Mouse (Mus musculus): ENCODE measurements around the gene Plekhg3. TPM values are rescaled to one million over a fixed set of nuclear protein-coding genes. Genes with fewer than 3 reads are reported as not detected.

Plekhg3 gene
- total and polyA plus RNA-seq, 3 experiments, result 12.4 to 17.8 (median 12.5) TPM

DNA sequence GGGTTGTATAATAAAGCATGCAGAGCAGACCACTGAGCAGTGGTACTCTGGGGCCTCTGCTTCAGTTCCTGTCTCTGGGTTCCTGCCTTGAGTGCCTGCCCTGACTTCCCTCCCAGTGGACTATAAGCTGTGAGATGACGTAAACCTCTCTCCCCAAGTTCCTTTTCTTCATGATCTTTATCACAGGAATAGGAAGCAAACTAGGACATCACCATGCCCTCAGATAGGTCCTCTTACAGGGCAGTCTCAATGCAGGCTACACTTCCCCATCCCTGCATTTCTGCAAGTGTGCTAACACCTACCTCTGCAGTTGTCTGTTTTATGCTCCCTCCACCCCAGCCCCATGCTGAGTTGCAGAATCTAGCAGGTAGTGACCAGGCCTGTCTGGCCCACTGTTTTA, 39.9 kb upstream of the Plekhg3 start:
- H3K27me3 ChIP-seq (ENCODE audit: insufficient read depth, low read length), result peaks cover 54% of the 10 kb centered on the region
- TF ChIP-seq GATA2 (IDR thresholded peaks at IDR 0.05; ENCODE audit: borderline replicate concordance, low read depth, low read length), result no peak
- TF ChIP-seq GATA1 (IDR thresholded peaks at IDR 0.05; ENCODE audit: borderline replicate concordance, low read length), result no peak
- TF ChIP-seq TAL1 (conservative IDR thresholded peaks at IDR 0.05; ENCODE audit: low read depth, low read length), result no peak
- no peak for TF ChIP-seq POLR2AphosphoS5 (IDR thresholded peaks at IDR 0.05; ENCODE audit: insufficient replicate concordance, low read depth, low read length)
- no peak for TF ChIP-seq CTCF (IDR thresholded peaks at IDR 0.05; ENCODE audit: low read depth, low read length)
- peaks cover 12% of the 10 kb centered on the region for H3K9me3 ChIP-seq (replicated peaks)
- H3K4me3 ChIP-seq (ENCODE audit: low read depth, low read length), result no peak overlapping the region
- no peaks in the 10 kb centered on the region for H3K36me3 ChIP-seq (replicated peaks)
- no peak for DNase-seq (ENCODE audit: low spot score)
- ATAC-seq (ENCODE audit: extremely low read depth, insufficient number of reproducible peaks, low FRiP score, poor library complexity, severe bottlenecking), result no peak
- H3K4me1 ChIP-seq (ENCODE audit: insufficient read depth, low read depth, low read length), result no peaks in the 10 kb centered on the region

DNA sequence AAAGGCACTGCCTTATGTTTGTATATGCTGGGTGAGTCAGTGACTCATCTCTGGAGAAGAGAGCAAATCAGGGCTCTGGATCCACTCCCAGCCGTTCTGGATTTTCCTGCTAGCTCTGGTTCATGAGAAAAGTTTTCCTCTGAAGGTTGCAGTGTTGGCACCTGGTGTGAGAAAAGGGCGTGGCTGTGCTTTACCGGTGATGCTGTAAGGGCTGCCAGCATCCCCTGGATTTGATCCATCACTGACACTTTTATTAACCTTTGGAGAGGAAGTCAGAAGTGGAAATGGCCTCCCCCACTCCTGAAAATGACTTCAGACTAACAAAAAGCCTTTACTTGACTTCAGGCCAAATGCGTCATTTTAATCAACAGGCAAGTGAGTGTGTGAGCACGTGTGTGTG, 37.2 kb upstream of the Plekhg3 start:
- Histone ChIP-seq H3K9me3 (replicated peaks) (peaks cover 12% of the 10 kb centered on the region), H3K27me3 (ENCODE audit: insufficient read depth, low read length) (peaks cover 43% of the 10 kb centered on the region), H3K4me3 (ENCODE audit: low read depth, low read length) (no peak overlapping the region), H3K36me3 (replicated peaks) (no peaks in the 10 kb centered on the region), H3K4me1 (ENCODE audit: insufficient read depth, low read depth, low read length) (peaks cover 19% of the 10 kb centered on the region)
- no peak for DNase-seq (ENCODE audit: low spot score)
- TF ChIP-seq TAL1 (conservative IDR thresholded peaks at IDR 0.05; ENCODE audit: low read depth, low read length) (no peak), POLR2AphosphoS5 (IDR thresholded peaks at IDR 0.05; ENCODE audit: insufficient replicate concordance, low read depth, low read length) (no peak), GATA1 (IDR thresholded peaks at IDR 0.05; ENCODE audit: borderline replicate concordance, low read length) (no peak), CTCF (IDR thresholded peaks at IDR 0.05; ENCODE audit: low read depth, low read length) (no peak), GATA2 (IDR thresholded peaks at IDR 0.05; ENCODE audit: borderline replicate concordance, low read depth, low read length) (no peak)
- ATAC-seq (ENCODE audit: extremely low read depth, insufficient number of reproducible peaks, low FRiP score, poor library complexity, severe bottlenecking), result no peak

DNA sequence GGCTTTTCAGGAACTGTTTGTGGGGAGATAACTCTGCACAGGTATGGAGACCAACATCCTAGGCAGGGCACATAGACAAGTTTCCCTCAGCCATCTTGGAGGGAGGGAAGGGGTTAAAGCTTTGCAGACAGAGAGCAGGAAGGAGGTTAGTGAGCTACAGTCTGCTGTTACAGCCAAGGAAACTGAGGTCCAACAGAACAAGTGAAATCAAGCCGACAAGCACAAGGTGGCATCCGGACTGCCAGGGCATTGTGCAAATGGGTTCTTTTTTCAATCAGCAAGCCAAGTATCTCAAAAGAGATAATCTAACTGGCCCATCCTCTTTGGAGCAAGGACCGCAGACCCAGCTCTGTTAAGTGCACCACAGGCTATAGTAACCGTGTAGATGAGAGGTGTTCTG, 35.3 kb upstream of the Plekhg3 start:
- H3K4me1 ChIP-seq (ENCODE audit: insufficient read depth, low read depth, low read length), result peaks cover 38% of the 10 kb centered on the region
- TF ChIP-seq POLR2AphosphoS5 (IDR thresholded peaks at IDR 0.05; ENCODE audit: insufficient replicate concordance, low read depth, low read length), result no peak
- no peak for TF ChIP-seq TAL1 (conservative IDR thresholded peaks at IDR 0.05; ENCODE audit: low read depth, low read length)
- no peak for TF ChIP-seq CTCF (IDR thresholded peaks at IDR 0.05; ENCODE audit: low read depth, low read length)
- no peak for TF ChIP-seq GATA2 (IDR thresholded peaks at IDR 0.05; ENCODE audit: borderline replicate concordance, low read depth, low read length)
- TF ChIP-seq GATA1 (IDR thresholded peaks at IDR 0.05; ENCODE audit: borderline replicate concordance, low read length), result no peak
- H3K9me3 ChIP-seq (replicated peaks), result peaks cover 11% of the 10 kb centered on the region
- H3K27me3 ChIP-seq (ENCODE audit: insufficient read depth, low read length), result peaks cover 37% of the 10 kb centered on the region
- no peak overlapping the region for H3K4me3 ChIP-seq (ENCODE audit: low read depth, low read length)
- no peaks in the 10 kb centered on the region for H3K36me3 ChIP-seq (replicated peaks)
- ATAC-seq (ENCODE audit: extremely low read depth, insufficient number of reproducible peaks, low FRiP score, poor library complexity, severe bottlenecking), result no peak
- no peak for DNase-seq (ENCODE audit: low spot score)

DNA sequence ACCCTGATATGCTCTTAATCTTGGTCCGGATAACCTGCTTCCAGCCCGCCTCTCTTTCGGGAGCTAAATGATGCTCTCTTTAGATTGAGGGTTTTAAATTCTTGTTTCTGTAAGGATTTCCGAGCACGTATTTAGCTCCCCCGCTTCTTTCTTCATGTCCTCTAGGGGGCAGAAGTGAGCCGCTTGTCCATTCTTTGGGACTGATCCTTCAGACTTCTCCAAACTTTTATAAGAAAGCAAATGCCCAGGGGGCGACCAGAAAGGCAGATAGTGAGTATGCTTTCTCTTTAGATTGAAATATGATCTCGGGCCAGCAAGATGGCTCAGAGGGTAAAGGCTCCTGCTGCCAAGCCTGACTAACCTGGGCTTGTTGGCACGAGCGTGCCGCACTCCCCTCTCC, 34.4 kb upstream of the Plekhg3 start:
- DNase-seq (ENCODE audit: low spot score), result peak; percentile 60
- no peak for ATAC-seq (ENCODE audit: extremely low read depth, insufficient number of reproducible peaks, low FRiP score, poor library complexity, severe bottlenecking)
- no peak overlapping the region for H3K4me3 ChIP-seq (ENCODE audit: low read depth, low read length)
- no peaks in the 10 kb centered on the region for H3K36me3 ChIP-seq (replicated peaks)
- no peak for TF ChIP-seq GATA1 (IDR thresholded peaks at IDR 0.05; ENCODE audit: borderline replicate concordance, low read length)
- peak; percentile 79 for TF ChIP-seq CTCF (IDR thresholded peaks at IDR 0.05; ENCODE audit: low read depth, low read length)
- TF ChIP-seq GATA2 (IDR thresholded peaks at IDR 0.05; ENCODE audit: borderline replicate concordance, low read depth, low read length), result no peak
- TF ChIP-seq POLR2AphosphoS5 (IDR thresholded peaks at IDR 0.05; ENCODE audit: insufficient replicate concordance, low read depth, low read length), result no peak
- no peak for TF ChIP-seq TAL1 (conservative IDR thresholded peaks at IDR 0.05; ENCODE audit: low read depth, low read length)
- H3K4me1 ChIP-seq (ENCODE audit: insufficient read depth, low read depth, low read length), result peaks cover 47% of the 10 kb centered on the region
- H3K9me3 ChIP-seq (replicated peaks), result peaks cover 2% of the 10 kb centered on the region
- peaks cover 28% of the 10 kb centered on the region for H3K27me3 ChIP-seq (ENCODE audit: insufficient read depth, low read length)

DNA sequence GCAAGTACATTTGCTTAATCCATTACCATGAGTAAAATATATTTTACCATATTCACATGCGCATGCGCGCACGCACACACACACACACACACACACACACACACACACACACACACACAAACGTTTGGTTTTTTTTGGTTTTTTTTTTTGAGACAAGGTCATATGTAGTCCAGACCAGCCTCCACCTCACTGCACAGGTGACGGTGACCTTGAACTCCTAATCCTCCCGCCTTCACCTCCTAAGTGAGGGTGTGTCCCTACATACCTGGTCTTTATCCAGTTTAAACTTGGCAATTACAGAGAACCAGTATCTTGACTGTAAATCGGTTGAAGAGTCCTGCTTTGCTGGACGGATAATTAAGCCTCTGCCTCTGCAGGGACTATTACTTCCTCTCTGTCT, 31.4 kb upstream of the Plekhg3 start:
- Histone ChIP-seq H3K27me3 (ENCODE audit: insufficient read depth, low read length) (peaks cover 23% of the 10 kb centered on the region), H3K9me3 (replicated peaks) (no peaks in the 10 kb centered on the region), H3K4me3 (ENCODE audit: low read depth, low read length) (no peak overlapping the region), H3K4me1 (ENCODE audit: insufficient read depth, low read depth, low read length) (peaks cover 66% of the 10 kb centered on the region), H3K36me3 (replicated peaks) (no peaks in the 10 kb centered on the region)
- no peak for DNase-seq (ENCODE audit: low spot score)
- no peak for TF ChIP-seq GATA2 (IDR thresholded peaks at IDR 0.05; ENCODE audit: borderline replicate concordance, low read depth, low read length)
- TF ChIP-seq CTCF (IDR thresholded peaks at IDR 0.05; ENCODE audit: low read depth, low read length), result no peak
- TF ChIP-seq GATA1 (IDR thresholded peaks at IDR 0.05; ENCODE audit: borderline replicate concordance, low read length), result no peak
- no peak for TF ChIP-seq TAL1 (conservative IDR thresholded peaks at IDR 0.05; ENCODE audit: low read depth, low read length)
- TF ChIP-seq POLR2AphosphoS5 (IDR thresholded peaks at IDR 0.05; ENCODE audit: insufficient replicate concordance, low read depth, low read length), result no peak
- no peak for ATAC-seq (ENCODE audit: extremely low read depth, insufficient number of reproducible peaks, low FRiP score, poor library complexity, severe bottlenecking)

DNA sequence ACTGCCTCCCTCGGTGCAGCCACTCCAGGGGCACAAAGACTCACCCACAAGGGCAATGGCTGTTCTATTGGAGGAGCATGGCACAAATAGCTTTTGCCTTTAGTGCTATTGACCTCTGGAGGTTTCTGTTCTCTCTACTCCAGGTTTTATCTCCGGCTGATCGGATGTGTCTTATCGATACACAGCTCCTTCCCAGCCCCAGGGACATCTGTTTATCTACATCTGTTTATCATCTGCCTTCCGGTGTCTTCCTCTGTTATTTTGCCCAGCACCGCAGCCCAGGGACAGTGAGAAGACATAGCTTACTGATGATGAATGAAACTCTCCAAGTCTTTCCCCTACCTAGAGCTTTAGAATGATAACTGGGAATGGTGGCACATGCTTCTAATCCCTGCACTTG, 30.6 kb upstream of the Plekhg3 start:
- ATAC-seq (ENCODE audit: extremely low read depth, insufficient number of reproducible peaks, low FRiP score, poor library complexity, severe bottlenecking), result peak; percentile 52

More for the DNA sequence above, 30.6 kb upstream of the Plekhg3 start:
- peak; percentile 39 for DNase-seq (ENCODE audit: low spot score)
- Histone ChIP-seq H3K36me3 (replicated peaks) (no peaks in the 10 kb centered on the region), H3K4me1 (ENCODE audit: insufficient read depth, low read depth, low read length) (peaks cover 66% of the 10 kb centered on the region), H3K27me3 (ENCODE audit: insufficient read depth, low read length) (peaks cover 17% of the 10 kb centered on the region), H3K9me3 (replicated peaks) (no peaks in the 10 kb centered on the region), H3K4me3 (ENCODE audit: low read depth, low read length) (no peak overlapping the region; the same call in 1 of the 2 replicates)
- TF ChIP-seq POLR2AphosphoS5 (IDR thresholded peaks at IDR 0.05; ENCODE audit: insufficient replicate concordance, low read depth, low read length), result no peak
- TF ChIP-seq TAL1 (conservative IDR thresholded peaks at IDR 0.05; ENCODE audit: low read depth, low read length), result peak; percentile 59; the same call in 1 of the 2 replicates
- no peak for TF ChIP-seq CTCF (IDR thresholded peaks at IDR 0.05; ENCODE audit: low read depth, low read length)
- TF ChIP-seq GATA1 (IDR thresholded peaks at IDR 0.05; ENCODE audit: borderline replicate concordance, low read length), result no peak
- no peak for TF ChIP-seq GATA2 (IDR thresholded peaks at IDR 0.05; ENCODE audit: borderline replicate concordance, low read depth, low read length)
